Mouse (Mus musculus): Measurements from ENCODE around the gene Mark2. TPM values are rescaled to one million over a fixed set of nuclear protein-coding genes. Genes with fewer than 3 reads are reported as not detected.

Gene Mark2
- polyA plus RNA-seq, 1 experiment from 2014 or later, result 55.5 TPM

DNA sequence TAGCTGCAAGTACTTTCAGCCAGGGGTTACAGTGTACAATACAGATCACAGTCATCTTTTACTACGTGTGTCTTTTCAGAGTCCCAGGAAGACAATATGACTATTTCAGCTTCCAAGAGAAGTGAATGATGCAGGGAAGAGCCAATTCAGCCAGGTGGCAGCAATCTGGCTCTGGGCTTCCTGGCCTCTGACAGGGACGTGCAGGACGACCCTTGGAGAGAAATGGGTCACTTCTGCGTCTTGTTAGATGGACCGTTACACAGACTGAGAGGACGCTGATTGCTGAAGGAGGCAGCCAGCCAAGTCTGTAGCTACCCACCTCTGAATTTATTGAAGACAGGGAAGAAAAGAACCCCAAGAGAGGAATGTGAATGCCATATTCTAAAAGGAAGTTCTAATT, 37.9 kb downstream of the Mark2 start:
- Histone ChIP-seq H3K27ac (no peak overlapping the region), H3K4me2 (no peak overlapping the region), H3K9me3 (no peaks in the 10 kb centered on the region), H3K9ac (no peak overlapping the region), H3K36me3 (replicated peaks) (no peaks in the 10 kb centered on the region), H3K27me3 (replicated peaks) (no peaks in the 10 kb centered on the region), H3K4me1 (peaks cover 19% of the 10 kb centered on the region), H3K4me3 (no peak overlapping the region)
- WGBS, result 73% methylated on average over 6 of the region's 6 CpGs
- no peak for ATAC-seq (replicated peaks)

DNA sequence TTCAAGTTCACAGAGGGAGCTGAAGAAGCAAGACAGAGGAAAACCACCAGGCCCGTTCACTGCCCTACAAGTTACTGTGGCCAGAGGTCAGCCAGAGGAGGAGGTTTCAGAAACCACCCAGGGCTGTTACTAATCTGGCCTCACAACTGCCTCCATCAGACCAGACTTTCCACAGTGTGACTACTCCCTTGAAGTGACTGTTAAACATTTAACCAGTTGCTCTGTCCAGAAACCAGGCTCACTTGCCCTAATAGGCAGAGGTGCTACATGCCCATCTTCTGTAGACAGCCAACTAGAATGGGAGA, 39.2 kb downstream of the Mark2 start:
- Histone ChIP-seq H3K27ac (no peak overlapping the region), H3K9ac (no peak overlapping the region), H3K4me1 (peaks cover 6% of the 10 kb centered on the region), H3K4me2 (no peak overlapping the region), H3K27me3 (replicated peaks) (no peaks in the 10 kb centered on the region), H3K36me3 (replicated peaks) (no peaks in the 10 kb centered on the region), H3K9me3 (no peaks in the 10 kb centered on the region), H3K4me3 (no peak overlapping the region)
- no peak for ATAC-seq (replicated peaks)
- WGBS, result 79% methylated on average over 1 of the region's 1 CpGs

DNA sequence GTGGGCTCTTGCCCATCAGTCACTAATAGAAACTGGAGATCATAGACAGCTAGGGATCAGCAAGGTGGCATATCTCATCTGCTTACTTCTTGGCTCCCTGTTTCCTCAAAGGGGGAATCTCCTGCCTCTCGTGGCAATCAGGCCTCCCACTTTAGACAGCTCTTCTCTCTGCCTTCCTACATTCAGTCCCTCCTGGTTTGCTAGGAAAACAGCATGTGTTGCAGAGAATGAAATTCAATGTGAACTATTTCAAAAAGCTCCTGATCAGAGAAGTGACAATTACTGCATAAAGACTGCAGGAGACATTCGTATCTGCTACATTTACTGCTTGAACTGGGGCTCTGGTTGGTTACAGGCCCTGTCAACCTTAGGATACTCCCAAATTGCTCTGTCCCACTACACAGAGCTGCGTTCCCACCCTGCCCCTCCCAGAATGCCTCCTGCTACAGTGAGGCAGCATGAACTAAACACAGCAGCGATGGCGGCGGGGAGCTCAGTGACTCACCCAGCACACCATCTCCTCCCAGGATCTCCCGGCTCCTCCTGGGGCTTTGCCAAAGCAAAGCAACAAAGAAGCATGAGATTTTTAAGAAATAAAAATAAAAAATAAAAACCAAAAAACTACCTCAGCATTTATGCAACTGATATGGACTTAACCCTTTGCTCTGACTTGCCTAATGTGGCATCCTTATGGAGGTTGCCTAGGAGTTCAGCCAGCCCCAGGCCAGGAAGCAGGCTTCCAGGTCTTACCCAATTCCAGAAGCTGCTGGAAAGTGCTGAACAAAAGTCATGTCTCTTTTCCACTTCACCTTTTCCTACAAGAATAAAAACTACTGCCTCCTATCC, 39.8 kb downstream of the Mark2 start:
- Histone ChIP-seq H3K27ac (no peak overlapping the region), H3K9ac (no peak overlapping the region), H3K27me3 (replicated peaks) (no peaks in the 10 kb centered on the region), H3K4me1 (peaks cover 6% of the 10 kb centered on the region), H3K4me2 (no peak overlapping the region), H3K36me3 (replicated peaks) (no peaks in the 10 kb centered on the region), H3K9me3 (no peaks in the 10 kb centered on the region), H3K4me3 (no peak overlapping the region)
- 91% methylated on average over 7 of the region's 7 CpGs for WGBS
- no peak for ATAC-seq (replicated peaks)

DNA sequence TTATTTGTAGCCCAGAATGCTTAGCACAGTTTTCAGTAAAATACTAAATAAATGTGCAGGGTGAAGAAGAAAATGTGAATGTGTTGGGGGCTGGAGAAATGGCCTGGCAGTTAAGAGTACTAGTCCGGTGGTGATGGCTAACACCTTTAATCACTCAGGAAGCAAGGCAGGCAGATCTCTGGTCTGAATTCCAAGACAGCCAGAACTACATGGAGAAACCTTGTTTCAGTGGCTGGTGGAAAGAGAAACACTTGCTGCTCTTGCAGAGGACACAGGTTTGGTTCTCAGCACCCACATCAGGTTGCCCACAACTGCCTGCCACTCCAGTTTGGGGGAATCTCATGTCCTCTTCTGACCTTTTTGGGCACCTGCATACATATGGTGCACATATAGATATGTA, 41.6 kb downstream of the Mark2 start:
- no peak overlapping the region for H3K4me3 ChIP-seq
- H3K4me1 ChIP-seq, result peaks cover 6% of the 10 kb centered on the region
- no peak overlapping the region for H3K4me2 ChIP-seq
- no peaks in the 10 kb centered on the region for H3K9me3 ChIP-seq
- no peak for ATAC-seq (replicated peaks)
- WGBS, result 100% methylated on average over 1 of the region's 1 CpGs
- no peak overlapping the region for H3K27ac ChIP-seq
- H3K9ac ChIP-seq, result no peak overlapping the region
- no peaks in the 10 kb centered on the region for H3K27me3 ChIP-seq (replicated peaks)
- no peaks in the 10 kb centered on the region; the same call in 1 of the 2 replicates for H3K36me3 ChIP-seq (replicated peaks)

DNA sequence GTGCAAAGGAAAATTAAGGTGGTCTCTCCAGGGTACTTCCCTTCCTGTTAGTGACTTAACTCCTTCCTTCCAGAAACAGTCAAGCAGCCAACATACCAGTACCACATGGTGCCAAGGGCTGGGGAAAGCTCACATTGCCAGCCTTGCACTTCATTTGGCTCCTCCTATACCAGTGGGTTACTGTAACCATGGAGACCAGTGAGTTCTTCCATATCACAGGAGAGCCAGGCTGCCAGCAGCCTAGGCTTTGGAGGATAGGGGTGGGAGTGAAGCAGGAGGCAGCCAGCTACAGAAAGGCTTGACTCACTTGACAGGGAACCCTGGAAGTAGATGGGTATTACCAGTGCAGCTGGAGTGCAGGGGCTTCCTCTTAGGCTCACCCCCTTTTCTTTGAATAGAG, 42.6 kb downstream of the Mark2 start:
- no peak overlapping the region for H3K9ac ChIP-seq
- no peak overlapping the region for H3K4me3 ChIP-seq
- H3K27ac ChIP-seq, result peak overlapping the region; percentile 4; the same call in 1 of the 2 replicates

DNA sequence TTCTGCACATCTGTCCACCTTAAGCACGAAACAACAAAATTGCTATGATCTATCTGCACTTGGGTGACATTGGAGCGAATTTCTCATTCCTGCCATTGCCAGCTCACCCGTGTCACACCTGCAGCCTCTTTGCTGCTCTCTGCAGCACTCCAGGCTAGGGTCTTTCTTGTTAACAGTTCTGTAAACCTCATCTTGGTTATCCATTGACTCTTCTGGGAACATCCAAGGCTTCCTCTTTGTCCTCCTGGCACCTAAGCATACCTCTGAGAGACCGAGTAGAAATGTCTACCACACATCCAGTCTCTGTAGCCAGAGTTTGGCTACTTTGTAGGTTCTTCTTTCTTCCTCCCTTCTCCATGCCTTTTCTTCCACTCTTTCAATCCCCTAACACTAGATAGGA, 45.7 kb downstream of the Mark2 start:
- Histone ChIP-seq H3K9ac (no peak overlapping the region), H3K27ac (no peak overlapping the region), H3K36me3 (replicated peaks) (no peaks in the 10 kb centered on the region; the same call in 1 of the 2 replicates), H3K4me3 (no peak overlapping the region), H3K4me2 (no peak overlapping the region), H3K4me1 (peaks cover 13% of the 10 kb centered on the region), H3K9me3 (no peaks in the 10 kb centered on the region), H3K27me3 (replicated peaks) (no peaks in the 10 kb centered on the region)
- WGBS, result 91% methylated on average over 4 of the region's 4 CpGs
- no peak for ATAC-seq (replicated peaks)

More for the DNA sequence above, 42.6 kb downstream of the Mark2 start:
- Histone ChIP-seq H3K27me3 (replicated peaks) (no peaks in the 10 kb centered on the region), H3K9me3 (no peaks in the 10 kb centered on the region), H3K4me2 (no peak overlapping the region), H3K4me1 (peaks cover 6% of the 10 kb centered on the region), H3K36me3 (replicated peaks) (no peaks in the 10 kb centered on the region; the same call in 1 of the 2 replicates)
- ATAC-seq (replicated peaks), result peak; percentile 75

DNA sequence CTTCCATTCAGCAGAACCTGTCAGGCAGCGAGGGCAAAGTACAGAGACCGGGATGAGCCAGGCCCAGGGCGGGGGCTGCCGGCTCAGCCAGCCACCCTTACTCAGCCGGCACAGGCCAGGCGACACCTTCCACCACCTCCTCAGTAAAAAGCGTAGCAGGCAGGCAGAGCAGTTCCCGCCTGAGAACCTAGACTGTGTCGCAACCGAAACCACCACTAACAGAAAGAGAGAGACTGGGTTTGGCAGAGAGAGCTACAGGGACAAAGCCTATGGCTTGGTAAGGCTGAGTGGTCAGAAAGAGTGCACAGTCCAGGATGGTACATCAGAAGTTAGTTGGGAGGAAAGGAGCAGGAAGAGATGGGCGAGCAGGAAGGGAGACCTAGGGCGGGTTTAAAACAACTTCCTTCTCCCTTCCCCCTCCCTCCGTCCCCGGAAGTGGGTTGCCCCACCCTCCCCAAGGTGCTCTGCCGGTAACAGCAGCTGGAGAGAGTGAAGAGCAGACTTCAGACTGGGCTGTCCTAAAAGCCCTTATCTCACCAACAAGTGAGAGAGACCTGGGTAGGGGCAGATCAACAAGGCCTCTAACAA, 46.5 kb downstream of the Mark2 start:
- no peak overlapping the region for H3K9ac ChIP-seq
- H3K4me2 ChIP-seq, result no peak overlapping the region
- H3K9me3 ChIP-seq, result no peaks in the 10 kb centered on the region
- H3K27ac ChIP-seq, result no peak overlapping the region
- ATAC-seq (replicated peaks), result no peak
- 83% methylated on average over 15 of the region's 15 CpGs for WGBS
- peaks cover 13% of the 10 kb centered on the region for H3K4me1 ChIP-seq
- no peak overlapping the region for H3K4me3 ChIP-seq
- no peaks in the 10 kb centered on the region for H3K27me3 ChIP-seq (replicated peaks)
- no peaks in the 10 kb centered on the region; the same call in 1 of the 2 replicates for H3K36me3 ChIP-seq (replicated peaks)

DNA sequence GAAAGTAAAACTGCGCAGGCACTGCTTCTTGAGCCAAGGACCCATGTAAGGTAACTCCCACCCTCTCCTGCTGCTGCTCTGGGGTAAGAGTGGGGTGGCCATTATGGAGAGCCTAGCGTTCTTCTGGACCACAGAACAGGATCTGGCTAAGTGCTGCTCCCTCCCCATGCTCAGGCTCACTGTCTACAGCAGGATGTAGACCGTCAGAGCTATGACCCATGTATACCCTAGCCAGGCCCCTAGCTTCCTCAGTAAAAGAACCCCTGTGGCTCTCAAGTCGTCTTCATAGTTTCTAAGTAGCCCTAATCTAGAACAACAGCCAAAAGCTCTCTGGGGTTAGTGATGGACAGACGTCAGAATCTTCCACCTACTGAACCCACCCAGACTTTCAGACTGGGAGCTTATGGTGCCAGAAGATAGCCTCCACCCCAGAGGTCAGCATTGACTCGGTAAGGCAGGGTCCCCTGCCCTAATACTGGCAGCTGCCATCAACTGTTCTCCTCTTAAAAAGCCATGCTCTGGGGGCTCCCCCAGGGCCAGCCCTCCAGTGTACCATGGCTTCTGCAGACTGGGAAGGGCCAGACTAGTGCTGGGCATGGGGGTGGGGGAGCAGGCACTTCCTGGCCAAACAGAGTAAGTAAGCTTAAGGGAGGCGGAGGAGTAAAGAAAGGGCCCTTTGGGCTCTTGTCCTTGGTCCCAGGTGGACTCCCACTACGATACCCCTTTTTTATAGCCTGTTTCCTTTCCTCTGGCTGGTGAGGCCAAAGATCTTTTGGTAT, 47.4 kb downstream of the Mark2 start:
- H3K27ac ChIP-seq, result no peak overlapping the region
- no peak for ATAC-seq (replicated peaks)
- WGBS, result 79% methylated on average over 8 of the region's 8 CpGs
- no peaks in the 10 kb centered on the region; the same call in 1 of the 2 replicates for H3K36me3 ChIP-seq (replicated peaks)
- H3K9ac ChIP-seq, result no peak overlapping the region
- no peaks in the 10 kb centered on the region for H3K27me3 ChIP-seq (replicated peaks)
- no peak overlapping the region for H3K4me2 ChIP-seq
- no peak overlapping the region for H3K4me3 ChIP-seq
- H3K4me1 ChIP-seq, result peaks cover 12% of the 10 kb centered on the region
- no peaks in the 10 kb centered on the region for H3K9me3 ChIP-seq

DNA sequence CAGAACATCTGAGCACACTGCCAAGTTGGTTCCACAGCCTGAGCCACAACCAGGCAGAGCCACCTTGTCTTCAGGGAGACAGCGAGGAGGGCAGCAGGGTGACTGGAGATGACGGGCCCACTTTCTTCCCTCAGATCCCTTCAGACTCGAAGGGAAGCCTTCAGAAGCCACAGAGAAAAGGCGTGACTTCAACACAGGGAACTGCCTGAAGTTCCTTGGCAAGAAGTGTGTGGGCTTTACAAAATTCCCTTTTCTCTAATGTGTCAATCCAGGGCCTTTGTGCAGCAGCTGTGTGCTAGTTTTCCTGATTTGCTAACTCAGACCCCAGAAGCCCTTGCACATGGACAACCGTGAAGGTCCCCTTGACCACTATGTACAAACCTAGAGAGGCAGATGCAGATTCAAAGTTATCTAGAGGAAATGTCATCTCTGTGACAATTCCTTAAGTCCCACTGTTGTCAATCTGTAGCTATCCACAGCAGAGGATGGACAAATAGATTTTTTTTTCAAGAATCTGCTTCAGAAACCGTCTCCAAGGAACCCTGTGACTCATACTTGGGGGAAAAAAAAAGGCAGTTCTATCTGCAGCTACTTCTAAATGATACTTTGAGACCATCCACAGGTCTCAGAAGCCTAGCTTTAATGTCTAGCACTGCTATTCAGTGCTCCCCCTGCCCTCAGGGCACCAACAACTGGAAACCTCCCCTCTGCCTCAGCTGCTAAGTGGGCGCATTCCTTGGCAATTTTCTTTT, 49.5 kb downstream of the Mark2 start:
- no peaks in the 10 kb centered on the region for H3K27me3 ChIP-seq (replicated peaks)
- no peak overlapping the region for H3K4me3 ChIP-seq
- H3K9ac ChIP-seq, result no peak overlapping the region
- H3K4me2 ChIP-seq, result no peak overlapping the region
- 77% methylated on average over 7 of the region's 7 CpGs for WGBS
- H3K9me3 ChIP-seq, result no peaks in the 10 kb centered on the region
- no peak for ATAC-seq (replicated peaks)
- H3K36me3 ChIP-seq (replicated peaks), result peaks cover under 1% of the 10 kb centered on the region
- 0 out of 2 replicates have a peak, but pooled peaks cover 7% of the 10 kb centered on the region for H3K4me1 ChIP-seq
- no peak overlapping the region for H3K27ac ChIP-seq

DNA sequence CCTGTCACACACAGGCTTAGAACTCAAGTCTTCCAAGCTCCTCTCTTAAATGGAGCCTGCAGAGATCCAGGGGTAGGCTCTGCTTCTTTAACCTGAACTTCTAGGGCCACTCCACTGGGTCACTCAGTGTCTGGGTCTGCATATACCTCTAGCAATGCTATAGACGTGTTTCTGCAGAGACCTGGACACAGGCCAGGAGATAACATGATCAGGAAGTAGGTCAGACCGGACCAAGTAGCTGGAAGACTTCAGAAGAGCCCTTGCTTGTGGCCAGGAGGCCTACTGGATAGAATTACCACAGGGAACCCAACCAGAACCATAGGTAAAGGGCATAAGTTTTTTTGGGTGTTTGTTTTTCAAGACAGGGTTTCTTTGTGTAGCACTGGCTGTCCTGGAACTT, 51.9 kb downstream of the Mark2 start:
- H3K27ac ChIP-seq, result no peak overlapping the region
- 68% methylated on average over 2 of the region's 2 CpGs for WGBS
- 0 out of 2 replicates have a peak, but pooled peaks cover 7% of the 10 kb centered on the region for H3K4me1 ChIP-seq
- H3K27me3 ChIP-seq (replicated peaks), result no peaks in the 10 kb centered on the region
- peaks cover 22% of the 10 kb centered on the region for H3K36me3 ChIP-seq (replicated peaks)
- ATAC-seq (replicated peaks), result no peak
- no peak overlapping the region for H3K4me2 ChIP-seq
- no peaks in the 10 kb centered on the region for H3K9me3 ChIP-seq
- no peak overlapping the region for H3K9ac ChIP-seq
- no peak overlapping the region for H3K4me3 ChIP-seq

DNA sequence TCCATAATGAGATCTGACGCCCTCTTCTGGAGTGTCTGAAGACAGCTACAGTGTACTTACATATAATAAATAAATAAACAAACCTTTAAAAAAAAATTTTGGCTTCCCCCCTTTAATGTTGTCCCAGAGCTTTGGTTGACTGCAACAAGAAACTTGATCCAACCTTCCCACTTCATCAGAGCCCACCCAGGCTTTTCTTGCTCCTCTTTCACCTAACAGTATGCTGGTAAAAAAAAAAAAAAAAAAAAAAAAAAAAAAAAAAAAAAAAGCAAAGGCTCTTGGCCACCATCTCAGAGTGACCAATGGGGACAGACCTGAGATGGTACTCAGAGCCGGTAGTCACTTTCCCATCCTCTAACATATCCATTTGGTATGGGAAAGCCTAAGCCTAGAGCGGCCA, 53.4 kb downstream of the Mark2 start:
- Histone ChIP-seq H3K27me3 (replicated peaks) (no peaks in the 10 kb centered on the region), H3K4me1 (0 out of 2 replicates have a peak, but pooled peaks cover 7% of the 10 kb centered on the region), H3K27ac (no peak overlapping the region), H3K4me3 (no peak overlapping the region), H3K4me2 (no peak overlapping the region), H3K36me3 (replicated peaks) (peaks cover 36% of the 10 kb centered on the region), H3K9me3 (no peaks in the 10 kb centered on the region), H3K9ac (no peak overlapping the region)
- ATAC-seq (replicated peaks), result no peak
- 89% methylated on average over 3 of the region's 3 CpGs for WGBS
